Mouse (Mus musculus): ENCODE measurements around the gene Shroom3.

DNA sequence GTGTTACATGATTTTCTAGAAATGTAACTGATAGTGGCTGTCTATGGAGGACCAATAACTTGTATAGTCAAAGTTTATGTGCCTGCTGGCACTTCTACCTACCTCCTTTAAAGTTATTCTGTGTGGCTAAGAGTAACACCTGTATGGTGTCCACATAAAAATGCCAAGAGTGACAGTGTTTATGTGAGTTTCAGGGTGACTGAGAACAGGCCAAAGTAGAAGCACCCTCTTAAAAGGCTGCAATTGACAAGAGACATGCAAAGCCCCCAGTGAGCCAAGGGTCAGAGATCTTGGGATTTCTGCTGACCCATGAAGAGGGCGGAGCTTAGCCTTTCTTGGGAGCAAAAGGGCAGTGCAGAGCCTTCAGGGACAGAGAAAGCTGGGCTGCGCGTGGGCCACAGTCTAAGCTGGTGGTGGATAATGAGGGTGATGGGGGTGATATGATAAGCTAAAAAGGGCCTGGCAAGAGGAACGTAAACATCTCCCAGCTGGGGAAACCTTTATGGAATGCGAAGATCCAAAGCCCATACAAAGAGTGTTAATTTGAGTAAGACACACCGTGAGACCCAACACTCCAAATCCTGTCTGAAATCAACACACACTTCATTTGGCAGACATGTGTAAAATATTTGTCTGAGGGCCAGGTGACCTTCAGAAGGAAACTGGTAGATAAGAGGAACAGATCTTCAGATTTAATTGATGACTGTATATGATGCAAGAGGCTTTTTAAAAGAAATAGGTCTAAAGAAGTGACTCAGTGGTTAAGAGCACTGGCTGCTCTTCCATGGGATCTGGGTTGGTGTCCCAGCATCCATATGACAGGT, 101.0 kb downstream of the Shroom3 start:
- TF ChIP-seq CTCF (IDR thresholded peaks at IDR 0.05; ENCODE audit: control insufficient read depth, insufficient read depth, low read length) (no peak), POLR2A (IDR thresholded peaks at IDR 0.05; ENCODE audit: borderline replicate concordance, control insufficient read depth, low read depth, low read length) (no peak)

All from bone marrow, adult 2 months (tissue).